Mouse (Mus musculus): Measurements from ENCODE around the gene Pim2.

- TF ChIP-seq POLR2A (IDR thresholded peaks at IDR 0.05; ENCODE audit: borderline replicate concordance, extremely low read depth, low read depth, low read length) (no peak), CTCF (IDR thresholded peaks at IDR 0.05; ENCODE audit: insufficient read depth, low read length) (no peak)
Observed at GRCm38 (mm10) chrX:7868506-7868905, 9.6 kb upstream of the Pim2 start.
